Mouse (Mus musculus) CH12.LX (cell line): Measurements from ENCODE around the gene Clk3.

Source experiments
- CHD2 ChIP-seq: IDR thresholded peaks from 2 replicates; pipeline ENCODE4 v1.6.1; 2011; ENCODE audit warnings: low read length, improper control_type of control experiment
- CTCF ChIP-seq, 2 experiments: IDR thresholded peaks in 1 of 2; conservative IDR thresholded peaks in 1 of 2; 2 replicates each; pipeline ENCODE4 v1.5.1; 2011 to 2012; ENCODE audit warnings: low read depth in 2 of 2, low read length in 2 of 2, improper control_type of control experiment in 1 of 2, inconsistent platforms in 1 of 2, mild to moderate bottlenecking in 1 of 2, moderate library complexity in 1 of 2
- EP300 ChIP-seq: IDR thresholded peaks from 2 replicates; pipeline ENCODE4 v1.6.1; 2011; ENCODE audit warnings: low read length, improper control_type of control experiment
- GABPA ChIP-seq: IDR thresholded peaks from 2 replicates; pipeline ENCODE4 v1.6.1; 2012; ENCODE audit warnings: low read depth, low read length, improper control_type of control experiment, inconsistent platforms; ENCODE audit not compliant: insufficient replicate concordance
- HCFC1 ChIP-seq: IDR thresholded peaks from 2 replicates; pipeline ENCODE4 v1.6.1; 2012; ENCODE audit warnings: low read depth, mild to moderate bottlenecking, inconsistent platforms, low read length, improper control_type of control experiment
- KAT2A ChIP-seq: IDR thresholded peaks from 2 replicates; pipeline ENCODE4 v1.6.1; 2012; ENCODE audit warnings: low read length, improper control_type of control experiment, inconsistent platforms; ENCODE audit not compliant: insufficient replicate concordance
- MYC ChIP-seq: IDR thresholded peaks from 2 replicates; pipeline ENCODE4 v1.6.1; 2011; ENCODE audit warnings: low read depth, mild to moderate bottlenecking, improper control_type of control experiment, low read length
- POLR2A ChIP-seq: IDR thresholded peaks from 2 replicates; pipeline ENCODE4 v1.6.1; 2011; ENCODE audit warnings: low read depth, mild to moderate bottlenecking, improper control_type of control experiment, low read length
- TBP ChIP-seq: conservative IDR thresholded peaks from 2 replicates; pipeline ENCODE4 v1.6.1; 2011; ENCODE audit warnings: low read depth, low read length, improper control_type of control experiment
- TCF12 ChIP-seq: IDR thresholded peaks from 2 replicates; pipeline ENCODE4 v1.6.1; 2014; ENCODE audit warnings: low read depth, mild to moderate bottlenecking, inconsistent platforms, low read length, improper control_type of control experiment
- UBTF ChIP-seq: IDR thresholded peaks from 2 replicates; pipeline ENCODE4 v1.6.1; 2012; ENCODE audit warnings: low read depth, mild to moderate bottlenecking, inconsistent platforms, low read length, improper control_type of control experiment, moderate library complexity
- USF1 ChIP-seq: IDR thresholded peaks from 2 replicates; pipeline ENCODE4 v1.6.1; 2014; ENCODE audit warnings: low read depth, mild to moderate bottlenecking, inconsistent platforms, low read length, improper control_type of control experiment
- ZMIZ1 ChIP-seq: IDR thresholded peaks from 2 replicates; pipeline ENCODE4 v1.6.1; 2012; ENCODE audit warnings: low read depth, mild to moderate bottlenecking, inconsistent platforms, low read length, improper control_type of control experiment

- peak in 1 of 2 experiments; percentile 13; a peak in 1 of 4 replicates for TF ChIP-seq CTCF (conservative IDR thresholded peaks at IDR 0.05 in 1 of 2, IDR thresholded peaks at IDR 0.05 in 1 of 2; ENCODE audit: low read depth in 2 of 2, low read length in 2 of 2)
- no peak for TF ChIP-seq CHD2
- TF ChIP-seq POLR2A: no peak
- no peak for TF ChIP-seq KAT2A
- TF ChIP-seq USF1: no peak
- no peak for TF ChIP-seq MYC
- no peak for TF ChIP-seq GABPA
- TF ChIP-seq TBP: no peak
- no peak for TF ChIP-seq TCF12
- no peak for TF ChIP-seq EP300
- TF ChIP-seq ZMIZ1: no peak
- no peak for TF ChIP-seq HCFC1
- TF ChIP-seq UBTF: no peak
These were observed 46.4 kb upstream of the Clk3 start for GRCm38 (mm10) chr9:57811793-57812733.
